Mouse (Mus musculus): ENCODE data around the gene Tmem175. TPM values are rescaled to one million over a fixed set of nuclear protein-coding genes. Genes with fewer than 3 reads are reported as not detected.
A peak's percentile ranks its signal among the peaks of the same experiment; 100 is the strongest.

The Tmem175 gene
- total and polyA plus RNA-seq, 2 experiments: 6.0 to 19.4 TPM

DNA sequence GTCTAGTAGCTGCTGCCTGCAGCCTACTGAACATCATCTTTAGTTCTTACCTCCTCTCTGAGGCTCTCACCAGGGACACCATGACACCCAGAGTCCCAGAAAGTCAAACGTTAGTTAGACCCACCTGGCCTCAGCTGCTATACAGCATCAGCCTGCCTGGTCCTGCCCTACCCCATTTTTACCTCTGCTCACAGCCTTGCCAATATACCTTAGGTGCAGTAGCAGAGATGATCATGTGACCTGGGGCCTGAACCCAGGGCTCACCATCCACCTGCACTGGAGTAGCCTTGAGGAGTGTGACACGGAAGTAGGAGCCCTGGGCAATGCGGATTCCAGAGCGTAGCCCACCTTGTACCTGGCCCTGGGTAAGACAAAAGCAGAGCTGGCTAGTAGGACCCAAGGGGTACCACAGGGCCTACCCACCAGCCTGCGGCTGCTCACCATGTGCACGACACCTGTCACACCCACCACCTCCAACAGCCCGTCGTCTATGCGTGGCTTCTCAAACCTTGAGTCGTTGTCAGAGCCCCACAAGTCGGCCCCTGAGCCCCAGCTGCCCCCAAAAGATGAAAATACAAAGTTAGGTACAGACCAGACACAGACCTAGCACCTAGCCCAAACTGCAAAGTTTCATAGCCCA lies 19.5 kb downstream of the Tmem175 start:
- H3K27ac ChIP-seq (replicated peaks; ENCODE audit: insufficient read depth, low read depth, low read length): no peak overlapping the region
- peaks cover 35% of the 10 kb centered on the region for H3K36me3 ChIP-seq (ENCODE audit: control insufficient read depth, insufficient read depth, low read length)
- H3K79me2 ChIP-seq (ENCODE audit: control insufficient read depth, insufficient read depth, low read length): no peaks in the 10 kb centered on the region
- TF ChIP-seq CTCF (IDR thresholded peaks at IDR 0.05; ENCODE audit: low read depth, low read length): no peak
- TF ChIP-seq POLR2A (IDR thresholded peaks at IDR 0.05; ENCODE audit: extremely low read depth, insufficient read depth, low read length): no peak
- H3K4me3 ChIP-seq (ENCODE audit: insufficient read depth, low read depth, low read length): no peak overlapping the region
- no peaks in the 10 kb centered on the region for H3K4me1 ChIP-seq (ENCODE audit: control insufficient read depth, insufficient read depth, low read length)
- H3K9ac ChIP-seq (ENCODE audit: low read depth, low read length): no peak overlapping the region
- no peaks in the 10 kb centered on the region for H3K27me3 ChIP-seq (ENCODE audit: control insufficient read depth, insufficient read depth, low read length)
- DNase-seq (ENCODE audit: extremely low read depth, low read depth, low spot score): no peak
- 93% methylated on average over 11 of the region's 11 CpGs for WGBS

- no peaks in the 10 kb centered on the region for H3K27me3 ChIP-seq (ENCODE audit: control insufficient read depth, insufficient read depth, low read length)
- no peak for DNase-seq (ENCODE audit: extremely low read depth, low read depth, low spot score)
- no peaks in the 10 kb centered on the region for H3K79me2 ChIP-seq (ENCODE audit: control insufficient read depth, insufficient read depth, low read length)
- H3K4me3 ChIP-seq (ENCODE audit: insufficient read depth, low read depth, low read length): no peak overlapping the region
- TF ChIP-seq POLR2A (IDR thresholded peaks at IDR 0.05; ENCODE audit: extremely low read depth, insufficient read depth, low read length) (no peak), CTCF (IDR thresholded peaks at IDR 0.05; ENCODE audit: low read depth, low read length) (no peak)
- H3K9ac ChIP-seq (ENCODE audit: low read depth, low read length): no peak overlapping the region
- no peak overlapping the region for H3K27ac ChIP-seq (replicated peaks; ENCODE audit: insufficient read depth, low read depth, low read length)
- 93% methylated on average over 7 of the region's 7 CpGs for WGBS
- H3K36me3 ChIP-seq (ENCODE audit: control insufficient read depth, insufficient read depth, low read length): peaks cover 44% of the 10 kb centered on the region
- no peaks in the 10 kb centered on the region for H3K4me1 ChIP-seq (ENCODE audit: control insufficient read depth, insufficient read depth, low read length)
Measured at GRCm38 (mm10) chr5:108650341-108650740, 20.8 kb downstream of the Tmem175 start.

DNA sequence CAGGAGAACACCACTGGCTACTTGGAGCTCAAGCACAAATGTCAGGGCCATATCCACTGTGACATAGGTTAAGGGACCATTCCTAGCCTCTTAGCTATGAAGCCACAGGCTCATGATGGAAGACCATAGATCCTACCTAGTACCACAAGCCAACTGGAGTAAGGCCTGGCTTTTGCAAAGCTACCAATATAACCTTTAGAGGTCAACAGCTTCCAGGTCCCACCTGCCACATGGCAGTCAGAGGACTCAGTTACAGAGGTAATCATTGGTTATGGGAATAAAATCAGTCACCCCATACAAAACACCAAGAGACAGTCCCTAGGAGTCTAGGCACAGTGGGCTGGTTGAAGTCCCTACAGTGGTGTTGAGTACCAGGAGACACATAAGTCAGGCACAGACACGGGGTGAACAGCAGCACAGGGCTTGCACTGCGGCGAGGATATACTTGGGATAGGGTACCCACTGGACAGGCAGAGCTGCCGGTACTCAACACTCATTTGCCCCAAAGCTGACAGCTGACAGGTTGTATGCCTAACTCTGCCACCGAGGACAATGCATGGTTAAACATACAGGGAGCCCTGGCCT lies 21.7 kb downstream of the Tmem175 start:
- no peak for TF ChIP-seq POLR2A (IDR thresholded peaks at IDR 0.05; ENCODE audit: extremely low read depth, insufficient read depth, low read length)
- no peak for TF ChIP-seq CTCF (IDR thresholded peaks at IDR 0.05; ENCODE audit: low read depth, low read length)
- no peak for DNase-seq (ENCODE audit: extremely low read depth, low read depth, low spot score)
- WGBS: 78% methylated on average over 5 of the region's 5 CpGs
- H3K4me1 ChIP-seq (ENCODE audit: control insufficient read depth, insufficient read depth, low read length): no peaks in the 10 kb centered on the region
- H3K4me3 ChIP-seq (ENCODE audit: insufficient read depth, low read depth, low read length): no peak overlapping the region
- peaks cover 44% of the 10 kb centered on the region for H3K36me3 ChIP-seq (ENCODE audit: control insufficient read depth, insufficient read depth, low read length)
- H3K27ac ChIP-seq (replicated peaks; ENCODE audit: insufficient read depth, low read depth, low read length): no peak overlapping the region
- no peaks in the 10 kb centered on the region for H3K27me3 ChIP-seq (ENCODE audit: control insufficient read depth, insufficient read depth, low read length)
- H3K79me2 ChIP-seq (ENCODE audit: control insufficient read depth, insufficient read depth, low read length): no peaks in the 10 kb centered on the region
- H3K9ac ChIP-seq (ENCODE audit: low read depth, low read length): no peak overlapping the region

GRCm38 (mm10) chr5:108651823-108652222 lies 22.3 kb downstream of the Tmem175 start:
- Histone ChIP-seq H3K4me1 (ENCODE audit: control insufficient read depth, insufficient read depth, low read length) (no peaks in the 10 kb centered on the region), H3K4me3 (ENCODE audit: insufficient read depth, low read depth, low read length) (no peak overlapping the region), H3K36me3 (ENCODE audit: control insufficient read depth, insufficient read depth, low read length) (peaks cover 43% of the 10 kb centered on the region), H3K27ac (replicated peaks; ENCODE audit: insufficient read depth, low read depth, low read length) (no peak overlapping the region), H3K9ac (ENCODE audit: low read depth, low read length) (no peak overlapping the region), H3K27me3 (ENCODE audit: control insufficient read depth, insufficient read depth, low read length) (no peaks in the 10 kb centered on the region), H3K79me2 (ENCODE audit: control insufficient read depth, insufficient read depth, low read length) (no peaks in the 10 kb centered on the region)
- 49% methylated on average over 1 of the region's 1 CpGs for WGBS
- TF ChIP-seq POLR2A (IDR thresholded peaks at IDR 0.05; ENCODE audit: extremely low read depth, insufficient read depth, low read length): no peak
- TF ChIP-seq CTCF (IDR thresholded peaks at IDR 0.05; ENCODE audit: low read depth, low read length): peak; percentile 29; the same call in 1 of the 2 replicates
- peak; percentile 64 for DNase-seq (ENCODE audit: extremely low read depth, low read depth, low spot score)

DNA sequence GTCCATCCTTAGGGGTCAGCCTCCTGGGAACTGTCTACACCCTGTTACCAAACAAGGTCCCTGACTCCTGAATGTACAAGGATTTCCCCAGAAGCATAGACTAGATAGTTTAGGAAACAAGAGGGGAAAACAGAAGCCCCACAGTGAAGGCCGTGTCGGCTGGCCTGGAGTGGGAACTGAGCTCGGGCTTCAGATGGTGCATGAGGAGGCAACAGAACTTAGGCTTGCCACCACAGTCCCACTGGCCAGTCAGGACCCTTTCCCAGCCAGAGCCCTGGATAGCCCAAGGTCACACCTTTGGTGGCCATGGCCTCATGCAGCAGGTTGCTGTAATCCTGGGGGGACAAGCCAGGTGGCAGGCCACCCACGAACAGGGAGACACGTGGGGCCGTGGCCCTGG lies 23.8 kb downstream of the Tmem175 start:
- no peak overlapping the region for H3K9ac ChIP-seq (ENCODE audit: low read depth, low read length)
- peaks cover 2% of the 10 kb centered on the region; the same call in 1 of the 2 replicates for H3K4me1 ChIP-seq (ENCODE audit: control insufficient read depth, insufficient read depth, low read length)
- H3K27me3 ChIP-seq (ENCODE audit: control insufficient read depth, insufficient read depth, low read length): no peaks in the 10 kb centered on the region
- H3K4me3 ChIP-seq (ENCODE audit: insufficient read depth, low read depth, low read length): no peak overlapping the region
- peaks cover 3% of the 10 kb centered on the region; the same call in 1 of the 2 replicates for H3K79me2 ChIP-seq (ENCODE audit: control insufficient read depth, insufficient read depth, low read length)
- peaks cover 31% of the 10 kb centered on the region for H3K36me3 ChIP-seq (ENCODE audit: control insufficient read depth, insufficient read depth, low read length)
- no peak overlapping the region for H3K27ac ChIP-seq (replicated peaks; ENCODE audit: insufficient read depth, low read depth, low read length)
- whole genome bisulfite sequencing: 92% methylated on average over 6 of the region's 6 CpGs
- DNase-seq (ENCODE audit: extremely low read depth, low read depth, low spot score): no peak
- TF ChIP-seq POLR2A (IDR thresholded peaks at IDR 0.05; ENCODE audit: extremely low read depth, insufficient read depth, low read length) (no peak), CTCF (IDR thresholded peaks at IDR 0.05; ENCODE audit: low read depth, low read length) (no peak)

- Histone ChIP-seq H3K79me2 (ENCODE audit: control insufficient read depth, insufficient read depth, low read length) (peaks cover 12% of the 10 kb centered on the region), H3K4me3 (ENCODE audit: insufficient read depth, low read depth, low read length) (no peak overlapping the region), H3K27me3 (ENCODE audit: control insufficient read depth, insufficient read depth, low read length) (no peaks in the 10 kb centered on the region), H3K36me3 (ENCODE audit: control insufficient read depth, insufficient read depth, low read length) (peaks cover 24% of the 10 kb centered on the region), H3K4me1 (ENCODE audit: control insufficient read depth, insufficient read depth, low read length) (peaks cover 11% of the 10 kb centered on the region), H3K27ac (replicated peaks; ENCODE audit: insufficient read depth, low read depth, low read length) (no peak overlapping the region), H3K9ac (ENCODE audit: low read depth, low read length) (no peak overlapping the region)
- peak; percentile 42 for DNase-seq (ENCODE audit: extremely low read depth, low read depth, low spot score)
- 76% methylated on average over 10 of the region's 10 CpGs for WGBS
- no peak for TF ChIP-seq CTCF (IDR thresholded peaks at IDR 0.05; ENCODE audit: low read depth, low read length)
- no peak for TF ChIP-seq POLR2A (IDR thresholded peaks at IDR 0.05; ENCODE audit: extremely low read depth, insufficient read depth, low read length)
Measured at GRCm38 (mm10) chr5:108654444-108654990, 24.9 kb downstream of the Tmem175 start.

All from liver, adult 2 months (tissue).